8 mouse cellular contexts compared by ENCODE assay signal in the genomic region with DNA sequence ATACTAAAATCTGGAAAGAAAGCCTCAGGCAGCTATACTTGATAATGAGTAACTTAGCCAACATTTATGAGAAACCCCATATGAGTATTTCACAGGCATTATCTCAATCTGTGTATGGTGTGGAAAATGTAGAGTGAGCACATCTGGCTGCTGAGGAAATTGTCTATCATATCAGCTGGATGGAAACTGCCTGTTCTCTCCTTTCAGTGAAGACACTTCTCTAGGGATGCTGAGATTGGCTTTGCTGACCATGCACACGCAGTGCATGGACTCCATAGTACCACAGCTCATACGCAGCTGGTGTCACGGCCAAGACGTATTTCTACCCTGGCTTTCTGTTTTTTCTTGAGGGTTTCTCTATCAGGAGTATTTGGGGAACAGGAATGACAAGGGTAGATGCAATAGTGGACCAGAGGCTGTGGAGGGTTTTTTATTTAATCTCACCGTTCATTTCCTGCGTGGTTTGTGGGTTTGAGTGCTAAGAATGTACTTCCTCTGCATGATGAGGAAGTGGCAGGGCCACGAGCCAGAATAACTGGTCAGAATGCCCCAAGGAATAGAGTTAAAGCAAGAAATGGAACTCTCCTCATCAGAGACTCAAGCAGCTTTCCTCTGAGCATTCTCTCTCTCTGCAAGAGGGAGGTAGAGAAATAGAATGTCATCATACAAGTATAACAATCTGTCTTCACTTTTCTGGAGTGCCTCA.
A peak's percentile ranks its signal among the peaks of the same experiment; 100 is the strongest.
DNase-seq lines count a peak whose midpoint lies in the region; TF ChIP-seq lines count a peak whose summit lies in the region.

No protein-coding gene starts in this region.

- H3K79me2 ChIP-seq in myocyte (ENCODE audit: control insufficient read depth, insufficient read depth), result no peaks in the 10 kb centered on the region

- H3K4me1 ChIP-seq in heart, embryonic 10.5 days, result no peaks in the 10 kb centered on the region

- 58% methylated on average over 7 of the region's 7 CpGs for WGBS in heart, embryonic 10.5 days

- no peak overlapping the region for H3ac ChIP-seq in myocyte (ENCODE audit: control insufficient read depth, insufficient read length)

- H3K4me2 ChIP-seq in myocyte (ENCODE audit: low read depth), result peak overlapping the region; percentile 37

- intact Hi-C loops in gastrocnemius, postnatal 14 days (cut with DNase I; ENCODE audit: low total_unique reads), result no loop called here

- no peaks in the 10 kb centered on the region for H3K27me3 ChIP-seq in heart, embryonic 10.5 days (ENCODE audit: insufficient read depth, poor library complexity, severe bottlenecking)
- H3K27me3 ChIP-seq in myocyte (ENCODE audit: control insufficient read depth, insufficient read depth, insufficient read length), result no peaks in the 10 kb centered on the region

- peak overlapping the region; percentile 47; the same call in 1 of the 2 replicates for H3K27ac ChIP-seq in heart, embryonic 10.5 days

- no peaks in the 10 kb centered on the region for H3K9me3 ChIP-seq in heart, embryonic 10.5 days

- H3K36me3 ChIP-seq in heart, embryonic 10.5 days, result no peaks in the 10 kb centered on the region
- no peaks in the 10 kb centered on the region for H3K36me3 ChIP-seq in myocyte (ENCODE audit: control insufficient read depth, insufficient read depth)

- no peak for TF ChIP-seq POLR2A in myocyte (IDR thresholded peaks at IDR 0.05; ENCODE audit: insufficient read length, low read depth)

- no peak overlapping the region for H3K4me3 ChIP-seq in heart, embryonic 10.5 days
- H3K4me3 ChIP-seq in myocyte, result no peak overlapping the region

- DNase-seq in gastrocnemius, postnatal 14 days, result peak; percentile 23
- no peak for DNase-seq in gastrocnemius, postnatal 25 days
- DNase-seq in heart, embryonic 10.5 days (ENCODE audit: low spot score), result no peak
- DNase-seq in kidney, postnatal 36 days, result peak; percentile 65 to 69
- no peak for DNase-seq in right cerebral cortex, postnatal 25 days
- no peak for DNase-seq in cerebellum, postnatal 14 days
- DNase-seq in c-Kit-positive CD71-positive TER-119-positive erythroid progenitor cells, embryonic 14.5 days (ENCODE audit: low spot score), result no peak

TF ChIP-seq in myocyte, 11 proteins besides CTCF, POLR2A, EP300 and RAD21:
- TF ChIP-seq MYOG (IDR thresholded peaks at IDR 0.05; ENCODE audit: control insufficient read depth in 1 of 3, insufficient read depth in 1 of 3, insufficient read length in 2 of 3, low read depth in 2 of 3), result no peak
- TF ChIP-seq E2F4 (IDR thresholded peaks at IDR 0.05; ENCODE audit: insufficient read depth), result no peak
- no peak for TF ChIP-seq MAX (IDR thresholded peaks at IDR 0.05; ENCODE audit: low read depth)
- TF ChIP-seq MYOD1 (IDR thresholded peaks at IDR 0.05; ENCODE audit: control insufficient read depth in 1 of 3, insufficient read length in 2 of 3, low read depth in 2 of 3), result no peak
- no peak for TF ChIP-seq TCF12 (IDR thresholded peaks at IDR 0.05; ENCODE audit: insufficient read depth, poor library complexity, severe bottlenecking)
- no peak for TF ChIP-seq POLR2AphosphoS2 (IDR thresholded peaks at IDR 0.05; ENCODE audit: insufficient read length, low read depth)
- no peak for TF ChIP-seq REST (IDR thresholded peaks at IDR 0.05; ENCODE audit: insufficient read depth, insufficient read length)
- no peak for TF ChIP-seq TCF3 (IDR thresholded peaks at IDR 0.05; ENCODE audit: insufficient read length, low read depth)
TF ChIP-seq in myocyte: peak in this region for 0.

Comparison
In these comparisons a context has a peak if more than half of its experiments do, and no peak if none do; other contexts are left out.
1. DNase-seq: peak in gastrocnemius, postnatal 14 days (single experiment) and kidney, postnatal 36 days (2 of 2); none in gastrocnemius, postnatal 25 days (single experiment), heart, embryonic 10.5 days (single experiment), right cerebral cortex, postnatal 25 days (single experiment), cerebellum, postnatal 14 days (0 of 2) and c-Kit-positive CD71-positive TER-119-positive erythroid progenitor cells, embryonic 14.5 days (single experiment).